Mouse (Mus musculus) CH12F3 (cell line): ENCODE results near the gene Lrtm2.

Source experiments
- in situ Hi-C: fragments of 300-500 bp; cut with MboI; formaldehyde crosslinking; loops from 2 replicates; pipeline ENCODE4 v1.14.3; 2020; ENCODE audit warnings: low sequenced_read_pairs

Lrtm2 gene

GRCm38 (mm10) chr6:119303331-119303730, 27.2 kb downstream of the Lrtm2 start:
- in situ Hi-C loops = no loop called here

- in situ Hi-C loops = no loop called here
Observed at GRCm38 (mm10) chr6:119301310-119301709, 29.3 kb downstream of the Lrtm2 start.

- in situ Hi-C loops = no loop called here
Observed at GRCm38 (mm10) chr6:119280761-119281160, 49.8 kb downstream of the Lrtm2 start.

GRCm38 (mm10) chr6:119276713-119277112, 53.9 kb downstream of the Lrtm2 start:
- in situ Hi-C loops = no loop called here
